Mouse (Mus musculus) spleen, adult 2 months (tissue): ENCODE results near the gene Zfp866. TPM values are rescaled to one million over a fixed set of nuclear protein-coding genes. Genes with fewer than 3 reads are reported as not detected.

ENCODE experiments used
- DNase-seq, 2 experiments: peaks; one replicate each; pipeline versions ENCODE4 v3.0.0 to v3.0.0-alpha.2; 2012 to 2021; ENCODE audit warnings: low spot score in 2 of 2, low read depth in 1 of 2
- H3K27ac ChIP-seq: fragments of 200-500 bp; 2 replicates; pipeline ENCODE4 v1.5.1; 2012; ENCODE audit warnings: low read length, inconsistent platforms; ENCODE audit not compliant: insufficient read depth
- H3K27me3 ChIP-seq: fragments of 200-500 bp; 2 replicates; pipeline ENCODE4 v1.6.1; 2012; ENCODE audit warnings: mild to moderate bottlenecking, moderate library complexity, low read length, inconsistent platforms; ENCODE audit not compliant: control insufficient read depth, insufficient read depth
- H3K36me3 ChIP-seq: fragments of 200-500 bp; 2 replicates; pipeline ENCODE4 v1.6.1; 2012; ENCODE audit warnings: mild to moderate bottlenecking, low read length, inconsistent platforms; ENCODE audit not compliant: control insufficient read depth, insufficient read depth
- H3K4me1 ChIP-seq: fragments of 200-500 bp; 2 replicates; pipeline ENCODE4 v1.6.1; 2011; ENCODE audit warnings: inconsistent platforms; ENCODE audit not compliant: control insufficient read depth, insufficient read depth, insufficient read length
- H3K4me3 ChIP-seq: fragments of 200-500 bp; 2 replicates; pipeline ENCODE4 v1.5.1; 2011; ENCODE audit warnings: mild to moderate bottlenecking, inconsistent platforms; ENCODE audit not compliant: insufficient read depth, insufficient read length; ENCODE audit errors: extremely low read depth
- CTCF ChIP-seq: fragments of 200-500 bp; IDR thresholded peaks from 2 replicates; pipeline ENCODE4 v1.5.1; 2011; ENCODE audit warnings: mild to moderate bottlenecking, inconsistent platforms; ENCODE audit not compliant: insufficient read depth, insufficient read length, insufficient replicate concordance; ENCODE audit errors: extremely low read depth
- POLR2A ChIP-seq: fragments of 200-500 bp; IDR thresholded peaks from 2 replicates; pipeline ENCODE4 v1.6.1; 2011; ENCODE audit warnings: low read depth, low read length, inconsistent platforms
- WGBS: fragments of 180-500 bp; shearing (Covaris S2); methylation state at CpG from one replicate; pipeline ENCODE4 v1.1.7; 2018; 5-methylcytosine and 5-hydroxymethylcytosine counted together
- polyA plus RNA-seq: library from polyadenylated mRNA; depleted of rRNA; stranded (reverse); fragments of >200 nt; gene quantifications from 2 replicates; pipeline ENCODE4 v1.2.3, GENCODE M21; 2012

Zfp866 gene
- polyA plus RNA-seq, 1 experiment, result 9.0 TPM

GRCm38 (mm10) chr8:69820466-69820865 lies 29.5 kb upstream of the Zfp866 start:
- WGBS, result 96% methylated on average over 9 of the region's 9 CpGs
- H3K4me1 ChIP-seq, result peaks cover 15% of the 10 kb centered on the region
- peaks cover 31% of the 10 kb centered on the region for H3K36me3 ChIP-seq
- no peaks in the 10 kb centered on the region for H3K27me3 ChIP-seq
- TF ChIP-seq CTCF, result no peak
- no peak for TF ChIP-seq POLR2A
- no peak for DNase-seq
- no peak overlapping the region for H3K4me3 ChIP-seq
- H3K27ac ChIP-seq, result no peak overlapping the region

DNA sequence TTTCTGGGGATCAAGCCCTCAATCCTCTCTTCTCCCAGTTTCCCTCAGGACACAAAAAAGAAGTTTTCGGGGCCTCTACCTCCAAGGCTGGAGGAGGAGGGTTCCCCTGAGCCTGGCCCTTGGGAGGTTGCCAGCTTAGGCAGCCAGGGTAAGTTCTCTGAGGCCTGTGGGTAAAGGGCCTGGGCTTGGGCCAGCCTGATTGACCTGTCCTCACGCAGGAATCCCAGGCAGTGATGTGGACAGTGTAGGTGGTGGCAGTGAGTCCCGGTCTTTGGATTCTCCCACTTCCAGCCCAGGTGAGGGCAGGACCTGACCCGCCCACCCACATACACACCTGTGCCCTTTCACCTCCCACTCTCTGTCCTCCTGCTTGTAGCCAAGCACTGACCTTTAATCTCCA lies 24.4 kb upstream of the Zfp866 start:
- Histone ChIP-seq H3K27me3 (no peaks in the 10 kb centered on the region), H3K27ac (no peak overlapping the region), H3K36me3 (peaks cover 66% of the 10 kb centered on the region), H3K4me3 (no peak overlapping the region), H3K4me1 (no peaks in the 10 kb centered on the region)
- DNase-seq, result no peak
- 91% methylated on average over 4 of the region's 4 CpGs for WGBS
- TF ChIP-seq POLR2A (no peak), CTCF (no peak)

DNA sequence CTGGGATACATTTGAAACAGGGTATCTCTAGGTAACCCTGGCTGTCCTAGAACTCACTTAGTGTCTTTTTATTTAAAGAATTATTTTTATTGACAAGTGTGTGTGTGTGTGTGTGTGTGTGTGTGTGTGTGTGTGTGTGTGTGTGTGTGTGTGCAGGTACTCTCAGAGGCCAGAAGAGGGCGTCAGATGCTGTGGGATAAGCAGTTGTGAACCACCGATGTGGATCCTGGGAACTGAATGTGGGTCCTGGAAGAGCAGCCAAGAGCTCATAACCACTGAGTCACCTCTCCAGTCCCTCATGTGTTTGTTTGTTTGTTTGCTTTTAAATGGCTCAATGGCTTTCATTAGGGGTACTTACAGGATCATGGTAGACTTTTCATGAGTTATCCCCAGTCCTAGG lies 23.9 kb upstream of the Zfp866 start:
- Histone ChIP-seq H3K27ac (no peak overlapping the region), H3K4me3 (no peak overlapping the region), H3K4me1 (no peaks in the 10 kb centered on the region), H3K36me3 (peaks cover 63% of the 10 kb centered on the region), H3K27me3 (no peaks in the 10 kb centered on the region)
- WGBS, result 100% methylated on average over 2 of the region's 2 CpGs
- no peak for TF ChIP-seq POLR2A
- no peak for TF ChIP-seq CTCF
- DNase-seq, result no peak

DNA sequence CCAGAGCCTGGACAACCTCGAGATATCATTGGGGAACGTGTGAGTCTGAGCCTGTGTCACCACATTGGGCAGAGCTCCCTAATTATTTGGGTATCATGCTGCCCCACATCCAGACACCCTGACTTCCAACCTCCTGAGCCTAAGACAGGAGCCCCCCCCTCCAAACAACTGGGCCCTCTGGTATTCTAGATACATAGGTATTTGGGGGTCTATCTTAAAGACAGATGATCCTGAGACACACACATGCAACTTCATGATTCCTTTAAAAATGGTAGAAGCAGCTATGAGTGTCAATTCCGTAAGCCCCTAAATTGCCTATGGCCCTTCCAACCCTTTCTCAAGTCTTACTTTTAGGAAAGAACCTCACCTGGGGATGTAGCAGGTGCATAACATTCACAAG lies 18.8 kb upstream of the Zfp866 start:
- Histone ChIP-seq H3K36me3 (peaks cover 52% of the 10 kb centered on the region), H3K4me3 (no peak overlapping the region; the same call in 1 of the 2 replicates), H3K27ac (no peak overlapping the region), H3K4me1 (no peaks in the 10 kb centered on the region), H3K27me3 (no peaks in the 10 kb centered on the region)
- TF ChIP-seq CTCF (no peak), POLR2A (no peak)
- no peak for DNase-seq
- 60% methylated on average over 3 of the region's 3 CpGs for WGBS

DNA sequence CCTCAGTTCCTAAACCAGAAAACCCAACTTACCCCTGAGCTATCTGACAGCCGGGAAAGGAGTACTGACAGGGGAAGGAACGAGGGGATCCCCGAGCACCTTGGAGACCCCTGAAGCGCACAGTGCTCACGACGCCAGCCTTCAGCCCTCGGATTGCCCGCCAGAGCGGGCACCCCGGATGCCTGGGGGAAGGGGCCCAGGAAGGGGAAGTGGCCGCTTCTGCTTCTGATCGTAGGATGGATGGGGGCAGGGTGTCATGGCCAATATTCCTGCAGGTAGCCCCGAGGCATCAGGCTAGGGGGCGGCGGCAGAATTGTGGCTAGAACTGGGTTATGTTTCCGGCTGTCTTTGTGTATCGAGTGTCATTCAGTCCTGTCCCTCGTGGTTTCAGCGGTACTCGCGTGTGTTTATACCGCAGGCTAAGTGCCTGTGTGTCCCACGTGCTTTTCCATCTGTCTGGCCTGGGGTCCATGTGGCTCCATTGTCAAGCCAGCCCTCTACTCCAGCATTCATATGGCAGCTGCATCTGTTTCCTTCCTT lies 18.0 kb upstream of the Zfp866 start:
- Histone ChIP-seq H3K36me3 (peaks cover 46% of the 10 kb centered on the region), H3K27me3 (no peaks in the 10 kb centered on the region), H3K4me3 (peak overlapping the region; percentile 62), H3K27ac (peak overlapping the region; percentile 76), H3K4me1 (no peaks in the 10 kb centered on the region)
- DNase-seq, result peak in 1 of 2 experiments; percentile 68
- WGBS, result 1% methylated on average over 23 of the region's 23 CpGs
- TF ChIP-seq CTCF (no peak), POLR2A (no peak)

GRCm38 (mm10) chr8:69808094-69808863 lies 17.3 kb upstream of the Zfp866 start, which contains the start of gene Gmip:
TSS of gene Gmip (plus strand) at chr8:69808679.
- WGBS, result 7% methylated on average over 25 of the region's 28 CpGs
- peaks cover 46% of the 10 kb centered on the region for H3K36me3 ChIP-seq
- peak within 1 kb of the TSS; percentile 62 for H3K4me3 ChIP-seq
- peak; percentile 87 for TF ChIP-seq POLR2A
- no peak for TF ChIP-seq CTCF
- H3K27ac ChIP-seq, result peak within 1 kb of the TSS; percentile 76
- H3K4me1 ChIP-seq, result no peaks in the 10 kb centered on the region
- DNase-seq, result peak; percentile 67 to 93
- no peaks in the 10 kb centered on the region for H3K27me3 ChIP-seq

- Histone ChIP-seq H3K4me3 (no peak overlapping the region), H3K27me3 (no peaks in the 10 kb centered on the region), H3K36me3 (peaks cover 54% of the 10 kb centered on the region), H3K4me1 (no peaks in the 10 kb centered on the region), H3K27ac (no peak overlapping the region)
- 91% methylated on average over 5 of the region's 5 CpGs for WGBS
- TF ChIP-seq CTCF (no peak), POLR2A (no peak)
- peak in 1 of 2 experiments; percentile 6 for DNase-seq
Observed at GRCm38 (mm10) chr8:69807236-69807635, 16.3 kb upstream of the Zfp866 start.
